Mouse (Mus musculus): Measurements from ENCODE around the gene Ndrg3.
"Not testable (repeated sequence)": the region's sequence is repeated elsewhere in the genome, so short reads cannot be mapped to it uniquely, and the experiment has no call there.

The Ndrg3 gene

DNA sequence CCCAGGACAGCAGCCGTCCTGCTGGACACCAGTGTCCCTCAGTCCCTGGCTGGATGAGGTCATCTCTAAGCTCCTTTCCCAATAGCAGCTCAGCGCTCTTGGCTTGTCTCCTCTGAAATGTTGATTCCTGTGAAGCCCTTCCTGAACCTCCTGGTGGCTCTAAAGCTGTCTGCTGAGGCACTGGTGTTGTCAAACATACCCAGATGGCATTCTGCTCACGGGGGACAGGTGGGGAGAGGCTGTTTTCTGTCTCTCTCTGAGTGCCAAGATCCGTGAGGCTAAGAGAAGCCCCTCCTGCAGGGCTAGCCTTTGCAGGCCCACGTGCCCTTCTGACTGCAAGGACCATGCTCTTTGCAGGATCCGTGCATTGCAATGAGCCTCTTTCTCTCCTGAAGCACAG, 51.9 kb downstream of the Ndrg3 start:
- not testable (repeated sequence) for DNase-seq (ENCODE audit: extremely low read depth, low read depth)

- no peak for DNase-seq (ENCODE audit: extremely low read depth, low read depth)
Measured at GRCm38 (mm10) chr2:156937795-156938194, 54.1 kb downstream of the Ndrg3 start.

- DNase-seq (ENCODE audit: extremely low read depth, low read depth) = no peak
Measured at GRCm38 (mm10) chr2:156935005-156935404, 56.9 kb downstream of the Ndrg3 start.

GRCm38 (mm10) chr2:156933426-156933825, 58.4 kb downstream of the Ndrg3 start:
- DNase-seq (ENCODE audit: extremely low read depth, low read depth) = no peak

- DNase-seq (ENCODE audit: extremely low read depth, low read depth) = no peak
Measured at GRCm38 (mm10) chr2:156931421-156931820, 60.4 kb downstream of the Ndrg3 start.

GRCm38 (mm10) chr2:156930549-156930948, 61.3 kb downstream of the Ndrg3 start:
- DNase-seq (ENCODE audit: extremely low read depth, low read depth) = no peak

- no peak for DNase-seq (ENCODE audit: extremely low read depth, low read depth)
Measured at GRCm38 (mm10) chr2:156929519-156930120, 62.2 kb downstream of the Ndrg3 start.

- DNase-seq (ENCODE audit: extremely low read depth, low read depth) = no peak
Measured at GRCm38 (mm10) chr2:156928606-156929005, 63.2 kb downstream of the Ndrg3 start.

DNA sequence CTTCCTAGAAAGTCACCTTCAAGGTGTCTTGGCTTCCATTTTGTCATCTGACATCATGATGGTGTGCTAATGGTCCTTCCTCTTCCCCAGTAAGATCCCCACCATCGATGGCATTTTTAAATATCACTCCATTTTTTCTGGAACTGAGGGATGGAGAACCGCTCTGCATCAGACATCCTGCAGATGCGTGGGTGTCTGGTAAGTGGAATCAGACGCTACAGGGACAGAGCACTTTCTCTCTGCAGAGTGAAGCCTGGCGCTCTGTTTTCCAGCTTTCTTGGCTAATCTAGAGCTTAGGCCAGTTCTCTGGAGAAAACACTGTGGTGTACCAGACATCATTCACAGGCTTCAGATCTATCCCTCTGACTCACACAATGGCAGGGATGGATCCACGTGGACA, 64.2 kb downstream of the Ndrg3 start:
- DNase-seq (ENCODE audit: extremely low read depth, low read depth) = no peak

DNA sequence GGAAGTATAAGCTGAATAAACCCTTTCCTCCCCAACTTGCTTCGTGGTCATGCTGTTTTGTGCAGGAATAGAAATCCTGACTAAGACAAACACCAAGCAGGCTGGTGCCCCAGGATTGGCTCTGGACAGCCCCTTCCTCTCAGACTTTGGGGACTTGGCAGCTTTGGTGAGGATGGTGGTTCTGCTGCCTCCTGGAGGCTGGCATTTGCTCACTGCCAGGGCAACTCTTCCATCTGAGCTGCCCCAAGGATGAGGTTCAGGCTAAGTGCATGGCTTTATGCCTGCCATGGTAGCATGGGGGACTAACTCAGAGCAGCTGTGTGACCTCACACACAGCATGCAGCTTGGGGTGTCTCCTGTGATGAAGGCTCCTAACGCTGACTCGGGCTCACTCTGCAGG, 66.2 kb downstream of the Ndrg3 start:
- not testable (repeated sequence) for DNase-seq (ENCODE audit: extremely low read depth, low read depth)

DNA sequence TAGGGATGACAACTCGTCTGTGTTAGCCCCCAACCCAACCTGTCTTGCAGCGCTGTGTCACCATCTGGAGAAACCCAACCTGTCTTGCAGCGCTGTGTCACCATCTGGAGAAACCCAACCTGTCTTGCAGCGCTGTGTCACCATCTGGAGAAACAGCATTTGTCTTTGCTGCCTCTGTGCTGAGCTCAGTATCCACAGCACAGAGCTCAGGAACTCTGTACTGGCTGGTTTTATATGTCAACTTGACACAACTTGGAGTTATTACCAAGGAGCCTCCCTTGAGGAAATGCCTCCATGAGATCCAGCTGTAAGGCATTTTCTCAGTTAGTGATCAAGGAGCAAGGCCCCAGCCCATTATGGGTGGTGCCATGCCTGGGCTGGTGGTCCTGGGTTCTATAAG, 66.8 kb downstream of the Ndrg3 start:
- DNase-seq (ENCODE audit: extremely low read depth, low read depth) = not testable (repeated sequence)

DNA sequence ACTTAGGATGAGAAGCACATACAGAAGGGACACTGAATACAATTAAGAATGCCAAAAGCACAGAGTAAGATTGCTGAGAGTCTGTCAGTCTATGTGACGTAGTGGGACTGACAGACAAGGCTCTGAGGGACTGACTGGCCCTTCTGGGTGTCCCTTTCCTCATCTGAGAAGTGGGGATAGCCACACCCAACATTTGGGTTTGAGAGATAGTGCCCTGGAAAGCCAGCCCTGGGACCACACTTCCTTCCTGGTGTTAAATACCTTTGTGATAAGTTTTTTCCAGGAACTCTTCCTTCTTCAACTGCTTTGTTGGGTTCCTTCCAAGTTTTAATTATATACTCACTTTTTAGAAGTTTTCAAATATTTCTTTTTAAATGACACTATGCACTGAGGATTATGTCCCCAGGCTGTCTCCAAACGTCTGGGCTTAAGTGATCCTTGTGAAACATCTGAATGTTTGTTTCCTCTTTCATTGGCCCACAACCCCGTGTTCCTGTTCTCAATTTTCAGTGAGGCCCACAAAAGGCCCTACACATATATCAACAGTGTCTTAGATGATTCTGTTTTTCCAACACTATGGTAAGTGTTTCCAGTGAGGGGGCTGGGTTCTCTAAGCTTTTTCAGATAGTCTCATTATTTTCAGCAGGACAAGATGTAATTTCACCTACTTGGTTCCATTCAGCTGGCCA, 67.5 kb downstream of the Ndrg3 start:
- peak; percentile 86 for DNase-seq (ENCODE audit: extremely low read depth, low read depth)

- DNase-seq (ENCODE audit: extremely low read depth, low read depth) = no peak
Measured at GRCm38 (mm10) chr2:156923057-156923456, 68.8 kb downstream of the Ndrg3 start.

DNA sequence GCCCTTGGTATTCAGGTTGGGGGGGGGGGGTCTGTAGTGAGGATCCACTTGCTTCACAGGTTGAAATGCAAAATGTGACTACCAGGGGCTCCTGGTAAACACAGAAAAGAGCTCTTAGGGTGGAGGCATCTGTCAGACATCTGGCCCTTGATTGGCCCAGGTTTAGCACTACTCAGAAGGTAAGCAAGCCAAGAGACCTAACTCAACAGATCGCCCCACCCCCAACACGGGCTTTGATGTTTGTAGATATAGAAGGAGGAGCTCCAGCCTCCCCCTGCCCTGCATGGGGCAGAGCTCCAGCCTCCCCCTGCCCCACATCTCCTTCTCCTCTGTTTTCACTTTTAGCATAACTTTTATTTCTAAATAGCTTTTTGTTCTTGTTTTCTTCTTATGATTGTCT, 72.1 kb downstream of the Ndrg3 start:
- no peak for DNase-seq (ENCODE audit: extremely low read depth, low read depth)

GRCm38 (mm10) chr2:156919191-156919590, 72.7 kb downstream of the Ndrg3 start:
- not testable (repeated sequence) for DNase-seq (ENCODE audit: extremely low read depth, low read depth)

GRCm38 (mm10) chr2:156918562-156918961, 73.3 kb downstream of the Ndrg3 start:
- DNase-seq (ENCODE audit: extremely low read depth, low read depth) = peak; percentile 53

GRCm38 (mm10) chr2:156916419-156917125, 75.3 kb downstream of the Ndrg3 start:
- no peak for DNase-seq (ENCODE audit: extremely low read depth, low read depth)

GRCm38 (mm10) chr2:156915559-156915958, 76.3 kb downstream of the Ndrg3 start:
- no peak for DNase-seq (ENCODE audit: extremely low read depth, low read depth)

GRCm38 (mm10) chr2:156913191-156913590, 78.7 kb downstream of the Ndrg3 start:
- no peak for DNase-seq (ENCODE audit: extremely low read depth, low read depth)

DNA sequence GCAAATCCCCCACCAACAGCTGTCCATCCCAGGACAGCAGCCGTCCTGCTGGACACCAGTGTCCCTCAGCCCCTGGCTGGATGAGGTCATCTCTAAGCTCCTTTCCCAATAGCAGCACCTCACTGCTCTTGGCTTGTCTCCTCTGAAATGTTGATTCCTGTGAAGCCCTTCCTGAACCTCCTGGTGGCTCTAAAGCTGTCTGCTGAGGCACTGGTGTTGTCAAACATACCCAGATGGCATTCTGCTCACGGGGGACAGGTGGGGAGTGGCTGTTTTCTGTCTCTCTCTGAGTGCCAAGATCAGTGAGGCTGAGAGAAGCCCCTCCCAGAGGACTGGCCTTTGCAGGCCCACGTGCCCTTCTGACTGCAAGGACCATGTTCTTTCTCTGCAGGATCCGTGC, 85.9 kb downstream of the Ndrg3 start:
- DNase-seq (ENCODE audit: extremely low read depth, low read depth) = not testable (repeated sequence)

- no peak for DNase-seq (ENCODE audit: extremely low read depth, low read depth)
Measured at GRCm38 (mm10) chr2:156904976-156905717, 86.7 kb downstream of the Ndrg3 start.

GRCm38 (mm10) chr2:156903367-156903766, 88.5 kb downstream of the Ndrg3 start:
- no peak for DNase-seq (ENCODE audit: extremely low read depth, low read depth)

Data from MEL-GATA-1-ER (cell line).